Mouse (Mus musculus): Measurements from ENCODE around the gene Gpr161.
"Not testable (repeated sequence)": the region's sequence is repeated elsewhere in the genome, so short reads cannot be mapped to it uniquely, and the experiment has no call there.

Gpr161 gene

GRCm38 (mm10) chr1:165316361-165316760 lies 20.8 kb downstream of the Gpr161 start:
- peak; percentile 21 for DNase-seq (ENCODE audit: low read depth, low spot score)

DNA sequence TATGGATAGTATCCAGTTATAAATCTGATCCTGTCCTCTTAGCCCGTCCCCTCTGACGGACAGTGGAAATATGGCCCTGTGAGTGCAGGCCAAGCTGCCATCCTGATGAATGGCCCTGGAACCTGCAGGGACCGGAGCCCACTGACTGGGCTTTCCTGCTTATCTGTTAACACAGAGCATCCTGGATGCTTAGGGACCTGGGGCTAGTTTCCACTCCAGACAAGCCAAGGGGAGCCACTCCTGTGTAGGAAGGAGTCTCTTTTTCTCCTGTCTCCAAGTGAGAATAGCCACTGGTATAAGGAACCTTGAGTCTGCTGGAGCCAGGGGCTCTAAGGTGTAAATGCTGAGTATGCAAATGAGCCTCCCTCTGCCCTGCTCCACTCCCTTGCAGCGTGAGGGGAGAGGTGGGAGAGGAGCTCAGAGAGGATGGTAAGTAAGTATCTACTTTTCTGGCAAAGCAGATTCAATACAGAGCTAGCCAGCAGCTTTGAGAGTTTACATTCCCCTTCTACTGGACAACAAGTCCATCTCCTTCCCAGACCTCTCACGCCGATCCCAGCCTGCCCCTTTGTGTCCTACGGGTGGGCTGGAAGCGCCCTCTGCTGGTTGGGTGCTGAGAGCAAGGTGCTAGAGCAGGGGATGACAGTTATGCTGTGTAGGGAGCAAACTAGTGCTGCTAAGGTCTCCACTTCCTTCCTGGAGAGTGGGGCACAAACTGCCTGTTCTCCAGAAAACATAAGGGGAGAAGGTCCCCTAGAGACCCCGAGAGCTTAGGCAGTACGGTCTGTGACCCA lies 24.7 kb downstream of the Gpr161 start:
- DNase-seq (ENCODE audit: low read depth, low spot score), result peak; percentile 64

DNA sequence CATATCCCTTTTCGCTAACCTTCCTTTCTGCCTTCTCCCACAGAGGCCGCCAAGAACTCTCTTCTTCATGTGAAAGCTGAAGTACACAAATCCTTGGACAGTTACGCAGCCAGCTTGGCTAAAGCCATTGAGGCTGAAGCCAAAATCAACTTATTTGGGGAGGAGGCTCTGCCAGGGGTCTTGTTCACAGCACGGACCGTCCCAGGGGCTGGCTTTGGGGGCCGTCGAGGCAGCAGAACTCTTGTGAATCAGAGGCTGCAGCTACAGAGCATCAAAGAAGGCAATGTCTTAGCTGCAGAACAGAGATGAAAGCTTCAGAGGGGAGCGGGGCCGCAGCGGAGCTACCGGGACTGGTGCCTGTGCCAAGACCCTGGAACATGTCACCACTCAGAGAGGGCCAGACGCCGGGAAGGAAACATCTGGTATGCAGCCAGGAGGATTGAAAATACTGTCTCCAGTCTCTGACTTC lies 25.8 kb downstream of the Gpr161 start:
- no peak for DNase-seq (ENCODE audit: low read depth, low spot score)

DNA sequence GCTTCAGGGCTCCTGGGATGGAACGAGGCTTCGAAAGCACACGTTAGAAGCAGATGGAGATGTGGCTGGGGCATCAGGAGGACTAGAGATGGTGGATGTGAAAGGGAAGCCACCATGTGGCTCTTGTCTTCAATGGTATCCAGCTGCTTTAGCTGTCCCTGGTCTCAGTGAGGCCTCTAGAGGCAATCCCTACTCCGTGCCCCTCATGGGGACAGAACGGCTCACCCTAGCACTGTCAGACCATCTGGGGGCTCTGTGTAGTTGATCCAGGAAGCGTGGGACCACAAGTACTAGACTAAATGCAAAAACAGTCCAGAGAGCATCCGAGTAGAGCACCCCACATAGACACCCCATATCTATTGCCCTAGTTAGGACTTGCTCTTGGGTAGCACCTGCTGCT lies 26.3 kb downstream of the Gpr161 start:
- no peak for DNase-seq (ENCODE audit: low read depth, low spot score)

- DNase-seq (ENCODE audit: low read depth, low spot score), result no peak
These were observed 27.3 kb downstream of the Gpr161 start for GRCm38 (mm10) chr1:165322934-165323333.

DNA sequence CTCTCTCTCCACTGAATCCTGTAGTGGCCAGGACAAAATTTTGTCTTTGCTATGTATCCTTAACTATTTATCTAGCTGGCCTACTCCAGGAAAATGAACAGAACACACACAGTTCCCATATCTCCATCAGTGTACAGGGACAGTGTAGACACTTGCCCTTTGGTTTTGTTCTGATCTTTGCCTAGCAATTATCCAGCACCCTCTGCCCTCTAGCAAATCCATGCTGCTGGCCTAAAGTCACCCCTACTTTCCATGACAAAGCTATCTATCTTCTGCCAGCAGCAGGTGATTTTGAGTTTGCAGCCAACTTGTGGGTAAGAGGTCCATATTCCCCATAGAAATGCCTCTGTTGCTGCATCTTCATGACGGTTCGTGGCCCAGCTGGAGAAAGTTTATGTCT lies 31.8 kb downstream of the Gpr161 start:
- DNase-seq (ENCODE audit: low read depth, low spot score), result no peak

DNA sequence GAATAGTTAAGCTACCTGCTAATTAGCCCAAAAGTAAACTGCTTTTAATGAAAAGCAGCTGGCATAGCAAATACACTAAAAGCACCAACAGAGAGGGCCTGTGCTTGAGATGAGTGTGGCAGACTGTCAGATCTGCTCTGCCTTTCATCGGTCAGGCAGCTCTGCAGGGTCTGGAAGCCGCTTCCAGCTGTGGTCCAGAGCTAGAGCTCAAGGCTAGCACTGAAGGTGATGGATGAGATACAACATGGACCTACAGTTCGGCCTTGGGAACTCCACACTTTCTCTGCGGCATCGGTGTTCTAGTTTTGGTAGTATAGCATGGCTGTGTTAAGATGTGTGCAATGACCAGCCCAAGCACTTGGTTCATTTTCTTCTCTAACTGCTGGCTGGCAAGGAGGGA lies 32.2 kb downstream of the Gpr161 start:
- DNase-seq (ENCODE audit: low read depth, low spot score), result no peak

DNA sequence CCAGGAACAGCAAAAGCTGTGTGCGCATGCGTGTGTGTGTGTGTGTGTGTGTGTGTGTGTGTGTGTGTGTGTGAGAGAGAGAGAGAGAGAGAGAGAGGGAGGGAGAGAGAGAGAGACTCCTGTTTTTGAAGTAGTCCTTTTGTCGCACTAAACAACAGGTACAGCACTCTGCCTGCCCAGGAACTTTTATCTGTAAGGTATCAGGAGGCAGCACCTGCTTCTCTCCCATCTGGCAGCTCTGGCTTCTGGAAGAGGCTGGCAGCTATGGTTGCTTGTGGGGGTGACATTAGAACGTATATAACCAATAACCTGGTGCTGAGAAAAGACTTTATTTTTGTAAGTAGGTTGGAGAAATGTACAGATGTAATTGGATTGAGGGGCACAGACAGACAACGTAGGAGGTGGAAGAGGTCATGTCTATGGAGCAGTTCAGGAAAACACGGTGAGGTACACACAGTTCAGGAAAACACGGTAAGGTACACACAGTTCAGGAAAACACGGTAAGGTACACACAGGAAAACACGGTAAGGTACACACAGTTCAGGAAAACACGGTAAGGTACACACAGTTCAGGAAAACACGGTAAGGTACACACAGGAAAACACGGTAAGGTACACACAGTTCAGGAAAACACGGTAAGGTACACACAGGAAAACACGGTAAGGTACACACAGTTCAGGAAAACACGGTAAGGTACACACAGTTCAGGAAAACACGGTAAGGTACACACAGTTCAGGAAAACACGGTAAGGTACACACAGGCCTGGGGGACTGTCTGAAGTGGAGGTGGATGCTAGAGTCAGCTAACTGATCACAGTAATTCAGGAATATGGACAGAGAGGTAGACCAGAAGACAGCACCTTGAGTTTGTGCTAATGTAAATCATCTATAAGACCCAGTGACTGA lies 33.0 kb downstream of the Gpr161 start:
- not testable (repeated sequence) for DNase-seq (ENCODE audit: low read depth, low spot score)

- DNase-seq (ENCODE audit: low read depth, low spot score), result no peak
These were observed 35.3 kb downstream of the Gpr161 start for GRCm38 (mm10) chr1:165330859-165331258.

DNA sequence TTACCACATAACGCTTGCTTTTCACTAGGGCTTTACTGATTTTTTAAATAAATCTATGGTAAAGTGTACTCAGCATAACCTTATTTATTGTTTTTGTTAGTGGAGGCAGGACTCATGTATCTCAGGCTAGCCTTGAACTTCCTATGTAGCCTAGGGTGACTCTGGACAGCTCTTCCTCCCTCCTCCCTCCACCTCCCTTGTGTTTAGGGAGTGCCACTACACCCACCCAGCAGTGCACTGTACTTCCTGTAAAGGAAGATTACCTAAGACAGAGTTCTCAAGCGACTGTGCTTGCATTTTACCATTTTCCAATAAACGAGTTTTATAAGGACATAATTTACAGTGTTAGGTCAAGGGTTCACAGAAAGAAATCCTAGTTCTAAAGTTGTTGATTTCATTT lies 37.2 kb downstream of the Gpr161 start:
- DNase-seq (ENCODE audit: low read depth, low spot score), result no peak

DNA sequence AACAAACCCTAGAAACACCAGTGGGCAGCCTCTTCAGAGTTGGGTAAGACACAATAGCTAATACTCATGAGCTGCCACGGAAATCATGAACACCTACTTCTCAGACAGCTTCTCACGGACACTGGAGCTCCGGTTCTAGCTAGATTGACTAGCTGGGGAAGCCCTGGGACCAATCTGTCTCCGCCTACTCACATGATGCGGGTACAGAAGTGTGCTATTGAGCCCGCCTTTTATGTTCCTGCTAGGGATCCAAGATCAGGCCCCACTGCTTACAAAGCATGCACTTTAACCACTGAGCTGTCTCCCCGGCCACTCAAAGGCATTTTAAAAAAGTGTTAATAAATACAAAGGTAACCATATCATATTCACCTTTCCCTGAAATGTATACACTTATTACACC lies 46.5 kb downstream of the Gpr161 start:
- DNase-seq (ENCODE audit: low read depth, low spot score), result peak; percentile 36

GRCm38 (mm10) chr1:165344453-165344852 lies 48.9 kb downstream of the Gpr161 start:
- peak; percentile 17 for DNase-seq (ENCODE audit: low read depth, low spot score)

GRCm38 (mm10) chr1:165348627-165349026 lies 53.0 kb downstream of the Gpr161 start:
- DNase-seq (ENCODE audit: low read depth, low spot score), result no peak

DNA sequence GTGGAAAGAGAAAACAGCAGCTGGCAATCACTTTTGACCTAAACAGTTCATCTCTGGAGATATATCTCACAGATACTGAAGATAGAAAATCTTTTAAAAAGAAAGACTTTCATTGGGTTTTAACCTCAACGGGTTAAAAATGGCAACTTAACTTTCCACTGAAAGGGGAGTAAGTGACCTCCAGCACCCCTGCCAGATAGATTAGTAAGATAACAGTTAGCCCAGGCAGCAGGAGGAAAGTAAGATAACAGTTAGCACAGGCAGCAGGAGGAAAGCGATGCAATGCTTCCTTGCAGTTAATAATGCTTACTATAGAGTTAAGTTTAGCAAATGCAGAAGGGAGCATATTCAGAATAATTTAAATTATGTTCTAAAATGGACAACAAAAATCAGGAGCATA lies 60.8 kb downstream of the Gpr161 start:
- no peak for DNase-seq (ENCODE audit: low read depth, low spot score)

DNA sequence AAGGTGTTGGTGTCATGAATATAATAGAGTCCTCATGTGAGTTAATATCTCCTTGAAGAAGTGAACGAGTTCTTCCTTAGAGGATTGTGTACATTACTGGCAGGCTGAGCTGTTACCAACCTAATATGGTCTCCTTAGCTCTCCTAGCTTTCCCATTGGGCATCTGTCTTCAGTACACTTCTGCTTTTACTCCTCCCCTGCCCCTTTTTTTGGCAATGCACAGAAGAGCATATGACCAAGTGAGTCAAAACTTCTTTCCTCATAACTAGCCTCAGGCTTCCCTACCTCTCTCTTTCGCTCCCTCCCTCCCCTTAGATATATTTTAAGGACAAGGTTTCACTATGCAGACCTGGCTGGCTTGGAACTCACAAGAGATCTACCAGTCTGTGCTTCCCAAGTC lies 67.7 kb downstream of the Gpr161 start:
- DNase-seq (ENCODE audit: low read depth, low spot score), result no peak

DNA sequence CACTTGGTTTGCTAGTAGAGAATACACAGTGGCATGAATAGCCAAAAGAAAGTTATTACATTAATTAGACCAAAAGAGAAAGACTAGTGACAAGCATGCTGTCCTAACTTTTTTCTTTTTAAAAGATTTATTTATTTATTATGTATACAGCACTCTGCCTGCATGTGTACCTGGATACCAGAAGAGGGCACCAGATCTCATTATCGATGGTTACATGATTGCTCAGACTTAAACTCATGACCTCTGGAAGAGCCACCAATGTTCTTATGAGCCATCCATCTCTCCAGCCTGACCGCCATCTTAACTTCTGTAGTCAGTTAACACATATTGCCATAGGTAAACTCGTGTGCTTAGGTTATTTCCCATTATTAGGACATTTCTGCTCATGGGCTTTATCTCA lies 69.5 kb downstream of the Gpr161 start:
- DNase-seq (ENCODE audit: low read depth, low spot score), result peak; percentile 59

DNA sequence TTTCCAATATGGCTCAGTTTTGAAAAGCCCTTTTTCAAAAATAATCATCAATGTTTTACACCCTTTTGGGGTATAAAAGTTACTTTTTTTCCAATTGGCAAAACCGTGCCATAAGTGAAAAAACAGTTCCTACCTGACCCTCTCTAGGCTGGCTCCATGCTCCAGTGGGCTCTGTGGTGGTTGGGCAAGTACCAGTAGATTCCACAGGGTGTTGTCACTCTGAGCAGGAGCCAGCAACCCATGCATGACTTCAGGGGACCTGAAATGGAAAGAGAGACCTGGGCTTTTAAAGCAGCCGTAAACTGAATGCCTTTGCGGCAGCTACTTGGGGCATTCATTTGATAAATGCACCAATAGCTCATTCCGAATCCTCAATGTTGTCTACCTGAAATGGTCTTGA lies 75.4 kb downstream of the Gpr161 start:
- no peak for DNase-seq (ENCODE audit: low read depth, low spot score)

DNA sequence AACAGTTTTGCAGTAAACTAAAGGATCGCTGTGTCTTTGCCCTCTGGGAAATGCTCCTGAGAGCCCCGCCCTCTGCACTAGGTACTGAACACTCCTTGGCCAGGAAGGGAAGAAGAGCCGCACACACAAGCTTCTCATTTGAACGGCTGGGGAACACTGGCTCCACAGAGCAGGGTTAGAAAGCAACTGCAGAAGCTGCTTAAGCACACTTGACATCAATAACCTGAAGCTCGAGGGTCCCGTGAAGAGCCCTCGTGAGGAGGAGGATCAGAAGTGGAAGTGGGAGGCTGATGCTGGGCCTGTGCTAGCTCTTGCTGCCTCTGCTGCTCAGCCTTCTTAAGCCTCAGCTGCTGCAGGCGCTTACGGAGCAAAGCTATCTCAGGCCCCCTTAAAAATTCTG lies 78.2 kb downstream of the Gpr161 start:
- peak; percentile 17 for DNase-seq (ENCODE audit: low read depth, low spot score)
